Mouse (Mus musculus) embryonic fibroblast, embryonic 13.5 days (primary cell): Measurements from ENCODE around the gene Zscan4e. TPM values are rescaled to one million over a fixed set of nuclear protein-coding genes. Genes with fewer than 3 reads are reported as not detected.
"Not testable (repeated sequence)": the region's sequence is repeated elsewhere in the genome, so short reads cannot be mapped to it uniquely, and the experiment has no call there.

Source experiments
- H3K27ac ChIP-seq: 2 replicates; pipeline ENCODE4 v1.5.1; 2012; ENCODE audit warnings: low read length, control low read depth, inconsistent platforms; ENCODE audit not compliant: insufficient read depth
- H3K4me1 ChIP-seq: 2 replicates; pipeline ENCODE4 v1.6.1; 2011; ENCODE audit warnings: low read length; ENCODE audit not compliant: control insufficient read depth, insufficient read depth
- H3K4me3 ChIP-seq: 2 replicates; pipeline ENCODE4 v1.5.1; 2011; ENCODE audit warnings: mild to moderate bottlenecking, control low read depth, low read length; ENCODE audit not compliant: insufficient read depth
- polyA plus RNA-seq: library from polyadenylated mRNA; stranded (reverse); fragments of >200 nt; gene quantifications from 2 replicates; pipeline ENCODE4 v1.2.4, GENCODE M21; 2011; ENCODE audit warnings: low read depth; ENCODE audit not compliant: missing spikeins, insufficient read length

Gene Zscan4e
- polyA plus RNA-seq = not detected in 2 replicates

DNA sequence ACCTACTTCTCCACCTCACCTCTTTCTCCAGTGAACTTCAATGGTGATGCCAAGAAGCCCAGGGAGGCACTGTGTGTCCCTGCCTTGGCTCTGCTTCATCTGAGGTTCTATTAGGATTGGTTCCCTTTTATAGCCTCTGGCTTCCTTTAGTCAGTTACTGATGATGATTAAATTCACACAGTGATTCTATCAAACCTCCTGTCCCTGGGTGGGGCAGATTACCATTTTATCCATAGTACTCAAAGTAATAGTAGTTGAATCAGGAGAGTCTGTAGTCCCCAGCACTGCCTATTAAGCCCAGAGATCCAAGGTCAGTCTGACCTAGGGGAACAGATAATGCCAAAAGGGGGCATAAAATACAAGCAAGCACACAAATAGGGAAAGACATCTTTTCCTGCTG, at the start of gene Zscan4e:
TSS of gene Zscan4e (minus strand) at position 101 of the 400 bp plus-strand sequence.
- H3K4me3 ChIP-seq, H3K4me1 ChIP-seq, H3K27ac ChIP-seq: not testable (repeated sequence)

Other genes starting within 250 kb of the Zscan4e start
- gene Zscan4-ps1, start 241.0 kb downstream of the Zscan4e start, polyA plus RNA-seq = not detected in 2 replicates
- gene Zscan4d, start 144.5 kb downstream of the Zscan4e start, polyA plus RNA-seq = not detected in 2 replicates
- gene Zscan4f, start 87.2 kb upstream of the Zscan4e start, polyA plus RNA-seq = not detected in 2 replicates
- not detected in 2 replicates for gene Zscan4-ps2, start 203.6 kb upstream of the Zscan4e start, polyA plus RNA-seq